Mouse (Mus musculus) embryonic facial prominence, embryonic 15.5 days (tissue): ENCODE data around the gene Gm17949. TPM values are rescaled to one million over a fixed set of nuclear protein-coding genes. Genes with fewer than 3 reads are reported as not detected.

Experiments used
- ATAC-seq: fragments of 200-750 bp; cut with Nextera tagmentation; 2 replicates; pipeline ENCODE4 v1.8.0; 2017; ENCODE audit warnings: low read depth, moderate TSS enrichment; ENCODE audit not compliant: insufficient number of reproducible peaks, low FRiP score, low TSS enrichment
- H3K27ac ChIP-seq: fragments of 300-500 bp; sonication (generic); replicated peaks from 2 replicates; pipeline ENCODE4 v1.5.1; 2015; ENCODE audit warnings: mild to moderate bottlenecking, inconsistent platforms
- H3K27me3 ChIP-seq: fragments of 300-500 bp; sonication (generic); 2 replicates; pipeline ENCODE4 v1.6.1; 2015; ENCODE audit warnings: inconsistent platforms
- H3K36me3 ChIP-seq: fragments of 300-500 bp; sonication (generic); 2 replicates; pipeline ENCODE4 v1.6.1; 2015; ENCODE audit warnings: mild to moderate bottlenecking, inconsistent platforms
- H3K4me1 ChIP-seq: fragments of 300-500 bp; sonication (generic); 2 replicates; pipeline ENCODE4 v1.6.1; 2015; ENCODE audit warnings: inconsistent platforms
- H3K4me2 ChIP-seq: fragments of 300-500 bp; sonication (generic); replicated peaks from 2 replicates; pipeline ENCODE4 v1.6.1; 2015; ENCODE audit warnings: mild to moderate bottlenecking, inconsistent platforms
- H3K4me3 ChIP-seq: fragments of 300-500 bp; sonication (generic); replicated peaks from 2 replicates; pipeline ENCODE4 v1.5.1; 2015; ENCODE audit warnings: mild to moderate bottlenecking, inconsistent platforms
- H3K9ac ChIP-seq: fragments of 300-500 bp; sonication (generic); 2 replicates; pipeline ENCODE4 v1.6.1; 2015; ENCODE audit warnings: inconsistent platforms
- H3K9me3 ChIP-seq: fragments of 300-500 bp; sonication (generic); replicated peaks from 2 replicates; pipeline ENCODE4 v1.6.1; 2016; ENCODE audit warnings: inconsistent platforms
- WGBS: fragments of 180-500 bp; shearing (Covaris S2); methylation state at CpG from one replicate; pipeline ENCODE4 v1.1.7; 2015; 5-methylcytosine and 5-hydroxymethylcytosine counted together
- polyA plus RNA-seq: library from polyadenylated mRNA; unstranded; fragments of >200 nt; fragmentation: Nextera tagmentation; extraction: Ambion mirVana; gene quantifications from 2 replicates; pipeline ENCODE4 v1.2.1, GENCODE M21; 2015

The Gm17949 gene
- polyA plus RNA-seq, 1 experiment from 2014 or later, result 0.60 TPM

- Histone ChIP-seq H3K9me3 (no peaks in the 10 kb centered on the region), H3K4me3 (no peak overlapping the region), H3K27me3 (peaks cover 4% of the 10 kb centered on the region), H3K4me1 (peaks cover 17% of the 10 kb centered on the region), H3K36me3 (peaks cover 10% of the 10 kb centered on the region; the same call in 1 of the 2 replicates), H3K4me2 (no peak overlapping the region), H3K9ac (no peak overlapping the region), H3K27ac (no peak overlapping the region)
- 84% methylated on average over 3 of the region's 3 CpGs for WGBS
- no peak for ATAC-seq
These were observed 45.0 kb downstream of the Gm17949 start for GRCm38 (mm10) chr17:57056246-57056645.

GRCm38 (mm10) chr17:57058891-57059485 is 47.7 kb downstream of the Gm17949 start, which contains the start of gene Crb3:
Crb3 (plus strand) TSS chr17:57059105.
- no peak; the same call in 1 of the 2 replicates for ATAC-seq
- Histone ChIP-seq H3K4me1 (peaks cover 22% of the 10 kb centered on the region), H3K27me3 (peaks cover 26% of the 10 kb centered on the region), H3K9me3 (no peaks in the 10 kb centered on the region), H3K4me2 (peak within 1 kb of the TSS; percentile 88), H3K4me3 (peak within 1 kb of the TSS; percentile 79), H3K27ac (peak within 1 kb of the TSS; percentile 48; the same call in 1 of the 2 replicates), H3K36me3 (no peaks in the 10 kb centered on the region), H3K9ac (peak within 1 kb of the TSS; percentile 48)
- 0% methylated on average over 21 of the region's 22 CpGs for WGBS

DNA sequence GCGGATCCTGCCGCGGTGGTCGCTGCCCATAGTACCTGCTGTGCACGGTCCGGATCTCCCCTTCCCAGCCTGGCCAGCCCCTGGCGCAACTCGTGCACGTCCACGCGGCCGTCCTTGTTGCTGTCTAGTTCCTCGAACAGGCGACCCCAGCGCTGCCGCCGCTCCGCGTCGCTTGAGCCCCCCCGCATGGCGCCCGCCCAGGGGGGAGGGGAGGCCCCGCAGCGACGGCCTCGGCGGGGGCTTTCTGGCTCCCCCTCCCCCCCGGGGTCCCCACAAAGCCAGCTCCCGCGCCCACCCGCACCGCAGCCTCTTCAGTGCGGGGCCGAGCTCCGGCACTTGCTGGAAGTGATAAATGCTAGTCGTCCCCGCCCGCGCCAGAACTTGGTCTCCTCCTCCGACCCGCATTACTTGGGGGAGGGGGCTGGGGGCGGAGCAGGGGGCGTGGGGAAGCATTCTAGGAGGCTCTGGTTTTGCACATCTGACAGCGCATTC is 48.3 kb downstream of the Gm17949 start, which contains the start of gene Slc25a23:
Slc25a23 (minus strand) TSS at position 378 of the 492 bp plus-strand sequence.
- Histone ChIP-seq H3K4me3 (peak within 1 kb of the TSS; percentile 79), H3K27ac (peak within 1 kb of the TSS; percentile 48), H3K27me3 (peaks cover 31% of the 10 kb centered on the region), H3K9me3 (no peaks in the 10 kb centered on the region), H3K4me1 (peaks cover 22% of the 10 kb centered on the region), H3K4me2 (peak within 1 kb of the TSS; percentile 88), H3K9ac (peak within 1 kb of the TSS; percentile 48), H3K36me3 (no peaks in the 10 kb centered on the region)
- WGBS, result under 1% methylated on average over 43 of the region's 45 CpGs
- ATAC-seq, result peak; percentile 78

DNA sequence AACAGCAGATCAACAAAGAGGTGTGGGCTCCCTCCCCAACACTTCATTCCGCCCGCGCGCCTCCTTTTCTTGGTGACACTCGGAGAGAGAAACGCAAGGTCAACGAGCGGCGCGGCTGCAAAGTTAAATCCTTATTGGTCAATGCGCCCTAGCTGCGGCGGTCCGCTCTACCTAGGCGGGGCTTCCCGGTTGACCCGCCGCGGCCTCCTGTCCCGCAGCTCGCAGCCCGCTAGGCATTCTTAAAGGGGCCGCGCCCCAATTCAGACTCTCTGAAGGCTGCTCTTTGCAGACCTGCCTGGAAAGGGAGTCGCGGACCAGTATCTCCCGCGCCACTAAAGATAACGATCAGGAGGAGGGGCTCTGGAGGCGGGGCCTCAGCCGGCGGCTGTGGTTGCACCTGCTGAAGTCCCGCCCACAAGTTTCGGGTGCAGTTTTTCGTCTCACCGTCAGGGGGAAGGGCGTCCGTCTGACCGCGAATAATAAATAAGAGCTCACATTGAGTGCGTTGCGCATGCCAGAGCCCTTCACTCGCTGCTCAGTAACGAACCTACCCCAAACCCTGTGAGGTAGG is 49.0 kb downstream of the Gm17949 start:
- ATAC-seq, result peak; percentile 90
- no peaks in the 10 kb centered on the region for H3K9me3 ChIP-seq
- no peaks in the 10 kb centered on the region for H3K36me3 ChIP-seq
- peak overlapping the region; percentile 48 for H3K27ac ChIP-seq
- peak overlapping the region; percentile 88 for H3K4me2 ChIP-seq
- no peak overlapping the region for H3K9ac ChIP-seq
- peaks cover 22% of the 10 kb centered on the region for H3K4me1 ChIP-seq
- H3K4me3 ChIP-seq, result peak overlapping the region; percentile 79
- H3K27me3 ChIP-seq, result peaks cover 36% of the 10 kb centered on the region
- under 1% methylated on average over 44 of the region's 44 CpGs for WGBS

GRCm38 (mm10) chr17:57061069-57061468 is 49.8 kb downstream of the Gm17949 start:
- no peaks in the 10 kb centered on the region for H3K9me3 ChIP-seq
- peak overlapping the region; percentile 79 for H3K4me3 ChIP-seq
- 38% methylated on average over 10 of the region's 10 CpGs for WGBS
- no peak overlapping the region for H3K27ac ChIP-seq
- H3K4me1 ChIP-seq, result peaks cover 22% of the 10 kb centered on the region
- ATAC-seq, result no peak
- no peaks in the 10 kb centered on the region for H3K36me3 ChIP-seq
- peaks cover 40% of the 10 kb centered on the region for H3K27me3 ChIP-seq
- no peak overlapping the region for H3K9ac ChIP-seq
- peak overlapping the region; percentile 88 for H3K4me2 ChIP-seq

- 1% methylated on average over 39 of the region's 39 CpGs for WGBS
- peak overlapping the region; percentile 48 for H3K4me2 ChIP-seq
- H3K4me3 ChIP-seq, result peak overlapping the region; percentile 39
- no peak for ATAC-seq
- peaks cover 22% of the 10 kb centered on the region for H3K4me1 ChIP-seq
- H3K9me3 ChIP-seq, result no peaks in the 10 kb centered on the region
- H3K27ac ChIP-seq, result no peak overlapping the region
- H3K9ac ChIP-seq, result no peak overlapping the region
- peaks cover 42% of the 10 kb centered on the region for H3K27me3 ChIP-seq
- H3K36me3 ChIP-seq, result no peaks in the 10 kb centered on the region
These were observed 50.8 kb downstream of the Gm17949 start for GRCm38 (mm10) chr17:57062011-57062521.

DNA sequence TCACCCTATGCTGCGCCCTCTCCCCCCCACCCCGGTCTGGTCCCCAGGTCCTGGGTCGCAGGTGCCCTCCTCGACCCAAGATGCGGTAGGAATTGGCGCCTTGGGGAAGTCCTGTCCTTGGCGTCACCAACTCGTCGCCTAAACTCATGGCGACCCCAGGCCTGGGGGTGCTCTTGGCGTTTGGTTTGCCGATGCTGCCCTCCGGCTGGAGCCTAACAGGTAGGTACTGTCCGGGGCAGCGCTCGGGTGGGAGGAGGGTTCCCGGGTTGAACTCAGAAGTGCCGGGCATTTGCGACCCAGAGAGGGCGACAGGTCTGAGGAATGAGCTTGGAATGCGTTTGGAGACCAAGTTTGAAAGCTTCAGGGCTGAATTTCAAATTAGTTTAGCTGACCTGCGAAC is 51.3 kb downstream of the Gm17949 start:
- Histone ChIP-seq H3K4me2 (peak overlapping the region; percentile 48), H3K27ac (no peak overlapping the region), H3K4me1 (peaks cover 22% of the 10 kb centered on the region), H3K36me3 (no peaks in the 10 kb centered on the region), H3K9ac (no peak overlapping the region), H3K27me3 (peaks cover 42% of the 10 kb centered on the region), H3K9me3 (no peaks in the 10 kb centered on the region), H3K4me3 (peak overlapping the region; percentile 39)
- ATAC-seq, result no peak
- WGBS, result under 1% methylated on average over 22 of the region's 22 CpGs

- peaks cover 22% of the 10 kb centered on the region for H3K4me1 ChIP-seq
- peak overlapping the region; percentile 39 for H3K4me3 ChIP-seq
- no peak overlapping the region for H3K9ac ChIP-seq
- no peak overlapping the region for H3K27ac ChIP-seq
- WGBS, result 7% methylated on average over 8 of the region's 8 CpGs
- no peak for ATAC-seq
- no peaks in the 10 kb centered on the region for H3K9me3 ChIP-seq
- H3K36me3 ChIP-seq, result no peaks in the 10 kb centered on the region
- H3K4me2 ChIP-seq, result peak overlapping the region; percentile 48; the same call in 1 of the 2 replicates
- H3K27me3 ChIP-seq, result peaks cover 42% of the 10 kb centered on the region
These were observed 51.8 kb downstream of the Gm17949 start for GRCm38 (mm10) chr17:57063031-57063430.

GRCm38 (mm10) chr17:57066908-57067307 is 55.6 kb downstream of the Gm17949 start:
- H3K9me3 ChIP-seq, result no peaks in the 10 kb centered on the region
- H3K9ac ChIP-seq, result no peak overlapping the region
- H3K27me3 ChIP-seq, result peaks cover 36% of the 10 kb centered on the region
- H3K4me3 ChIP-seq, result no peak overlapping the region
- H3K36me3 ChIP-seq, result no peaks in the 10 kb centered on the region
- ATAC-seq, result no peak
- 67% methylated on average over 5 of the region's 5 CpGs for whole genome bisulfite sequencing
- no peak overlapping the region for H3K27ac ChIP-seq
- peaks cover 4% of the 10 kb centered on the region for H3K4me1 ChIP-seq
- no peak overlapping the region for H3K4me2 ChIP-seq

DNA sequence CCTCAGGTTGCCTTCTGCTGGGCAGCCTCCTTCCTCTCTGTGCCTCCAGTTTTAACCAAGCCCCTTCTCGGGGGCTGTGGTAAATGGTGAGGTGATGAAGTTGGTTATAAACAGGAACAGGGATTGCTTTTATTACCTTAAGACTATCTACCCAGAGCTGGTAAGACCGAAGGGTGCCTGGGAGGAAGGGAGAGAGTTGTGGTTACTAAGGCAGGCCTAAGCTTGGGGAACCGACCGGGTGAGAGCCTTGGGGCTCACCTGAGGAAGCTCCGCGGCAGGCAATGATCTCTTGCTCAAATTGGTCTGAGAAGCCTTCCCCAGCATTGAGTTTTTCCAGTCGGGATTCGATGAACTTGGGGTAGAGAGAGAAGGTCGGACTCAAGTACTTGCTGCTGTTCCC is 59.0 kb downstream of the Gm17949 start:
- Histone ChIP-seq H3K4me1 (peaks cover 2% of the 10 kb centered on the region; the same call in 1 of the 2 replicates), H3K36me3 (no peaks in the 10 kb centered on the region), H3K9me3 (no peaks in the 10 kb centered on the region), H3K27me3 (peaks cover 11% of the 10 kb centered on the region), H3K4me2 (peak overlapping the region; percentile 25; the same call in 1 of the 2 replicates), H3K4me3 (no peak overlapping the region), H3K9ac (no peak overlapping the region), H3K27ac (no peak overlapping the region)
- 17% methylated on average over 9 of the region's 9 CpGs for WGBS
- no peak for ATAC-seq

DNA sequence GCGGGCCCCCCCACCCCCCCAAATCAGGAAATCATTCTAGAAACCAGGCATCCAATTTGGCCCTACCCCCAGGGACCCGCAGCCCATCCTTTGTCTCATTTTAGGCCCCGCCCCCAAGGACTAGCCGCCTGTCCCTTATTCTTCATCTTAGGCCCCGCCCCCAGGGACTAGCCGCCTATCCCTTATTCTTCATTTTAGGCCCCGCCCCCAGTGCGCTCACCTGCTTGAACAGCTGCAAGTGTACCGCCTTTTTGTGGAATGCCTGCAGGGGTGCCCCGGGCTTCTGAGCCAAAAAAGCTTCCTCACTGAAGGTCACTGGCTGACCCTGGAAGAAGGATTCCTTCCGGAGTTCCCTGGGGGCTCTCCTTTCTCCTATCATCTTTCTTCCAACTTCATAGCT is 59.4 kb downstream of the Gm17949 start:
- Histone ChIP-seq H3K4me3 (no peak overlapping the region), H3K27me3 (peaks cover 8% of the 10 kb centered on the region; the same call in 1 of the 2 replicates), H3K36me3 (no peaks in the 10 kb centered on the region), H3K4me1 (peaks cover 2% of the 10 kb centered on the region; the same call in 1 of the 2 replicates), H3K27ac (no peak overlapping the region), H3K9ac (no peak overlapping the region), H3K4me2 (peak overlapping the region; percentile 25; the same call in 1 of the 2 replicates), H3K9me3 (no peaks in the 10 kb centered on the region)
- WGBS, result 3% methylated on average over 11 of the region's 11 CpGs
- ATAC-seq, result no peak; the same call in 1 of the 2 replicates
